Mouse (Mus musculus) embryonic facial prominence, embryonic 15.5 days (tissue): ENCODE measurements around the gene Phactr4. TPM values are rescaled to one million over a fixed set of nuclear protein-coding genes. Genes with fewer than 3 reads are reported as not detected.
A peak's percentile ranks its signal among the peaks of the same experiment; 100 is the strongest.

Experiments used
- ATAC-seq: fragments of 200-750 bp; cut with Nextera tagmentation; 2 replicates; pipeline ENCODE4 v1.8.0; 2017; ENCODE audit warnings: low read depth, moderate TSS enrichment; ENCODE audit not compliant: insufficient number of reproducible peaks, low FRiP score, low TSS enrichment
- H3K27ac ChIP-seq: fragments of 300-500 bp; sonication (generic); replicated peaks from 2 replicates; pipeline ENCODE4 v1.5.1; 2015; ENCODE audit warnings: mild to moderate bottlenecking, inconsistent platforms
- H3K27me3 ChIP-seq: fragments of 300-500 bp; sonication (generic); 2 replicates; pipeline ENCODE4 v1.6.1; 2015; ENCODE audit warnings: inconsistent platforms
- H3K36me3 ChIP-seq: fragments of 300-500 bp; sonication (generic); 2 replicates; pipeline ENCODE4 v1.6.1; 2015; ENCODE audit warnings: mild to moderate bottlenecking, inconsistent platforms
- H3K4me1 ChIP-seq: fragments of 300-500 bp; sonication (generic); 2 replicates; pipeline ENCODE4 v1.6.1; 2015; ENCODE audit warnings: inconsistent platforms
- H3K4me2 ChIP-seq: fragments of 300-500 bp; sonication (generic); replicated peaks from 2 replicates; pipeline ENCODE4 v1.6.1; 2015; ENCODE audit warnings: mild to moderate bottlenecking, inconsistent platforms
- H3K4me3 ChIP-seq: fragments of 300-500 bp; sonication (generic); replicated peaks from 2 replicates; pipeline ENCODE4 v1.5.1; 2015; ENCODE audit warnings: mild to moderate bottlenecking, inconsistent platforms
- H3K9ac ChIP-seq: fragments of 300-500 bp; sonication (generic); 2 replicates; pipeline ENCODE4 v1.6.1; 2015; ENCODE audit warnings: inconsistent platforms
- H3K9me3 ChIP-seq: fragments of 300-500 bp; sonication (generic); replicated peaks from 2 replicates; pipeline ENCODE4 v1.6.1; 2016; ENCODE audit warnings: inconsistent platforms
- WGBS: fragments of 180-500 bp; shearing (Covaris S2); methylation state at CpG from one replicate; pipeline ENCODE4 v1.1.7; 2015; 5-methylcytosine and 5-hydroxymethylcytosine counted together
- microRNA-seq: library from miRNA; unstranded; fragments of <30 nt; microRNA quantifications from one replicate; pipeline ENCODE4, GENCODE M21; 2016; ENCODE audit warnings: borderline number of aligned reads
- polyA plus RNA-seq: library from polyadenylated mRNA; unstranded; fragments of >200 nt; fragmentation: Nextera tagmentation; extraction: Ambion mirVana; gene quantifications from 2 replicates; pipeline ENCODE4 v1.2.1, GENCODE M21; 2015

Phactr4 gene
- polyA plus RNA-seq, 1 experiment from 2014 or later = 21.8 TPM

GRCm38 (mm10) chr4:132308437-132309139 lies 113.7 kb downstream of the Phactr4 start:
- H3K4me2 ChIP-seq = peak overlapping the region; percentile 70
- peaks cover 40% of the 10 kb centered on the region for H3K36me3 ChIP-seq
- WGBS = under 1% methylated on average over 41 of the region's 41 CpGs
- peak; percentile 92 for ATAC-seq
- peak overlapping the region; percentile 91 for H3K27ac ChIP-seq
- no peaks in the 10 kb centered on the region for H3K9me3 ChIP-seq
- H3K9ac ChIP-seq = peak overlapping the region; percentile 92
- peak overlapping the region; percentile 77 for H3K4me3 ChIP-seq
- no peaks in the 10 kb centered on the region for H3K27me3 ChIP-seq
- H3K4me1 ChIP-seq = peaks cover 9% of the 10 kb centered on the region

- Histone ChIP-seq H3K4me3 (no peak overlapping the region), H3K9me3 (no peaks in the 10 kb centered on the region), H3K9ac (no peak overlapping the region), H3K4me2 (no peak overlapping the region), H3K4me1 (peaks cover 23% of the 10 kb centered on the region), H3K27ac (no peak overlapping the region), H3K27me3 (no peaks in the 10 kb centered on the region), H3K36me3 (peaks cover 14% of the 10 kb centered on the region)
- 72% methylated on average over 6 of the region's 6 CpGs for WGBS
- ATAC-seq = no peak
Measured at GRCm38 (mm10) chr4:132306004-132306403, 116.3 kb downstream of the Phactr4 start.

Small RNAs within 50 kb of the gene (microRNA-seq; reads per million reads assigned to microRNA genes)
- gene Gm25707 = not detected

Other genes starting within 250 kb of the Phactr4 start
- 95.3 and 95.7 TPM in 2 replicates for gene Ythdf2, start 210.2 kb downstream of the Phactr4 start, polyA plus RNA-seq
- 37.5 and 37.8 TPM in 2 replicates for gene Gmeb1, start 160.9 kb downstream of the Phactr4 start, polyA plus RNA-seq
- gene Taf12, start 148.1 kb downstream of the Phactr4 start, polyA plus RNA-seq = 44.4 and 48.8 TPM in 2 replicates
- gene Rab42, start 119.1 kb downstream of the Phactr4 start, polyA plus RNA-seq = 2.4 and 3.4 TPM in 2 replicates
- 74.1 and 75.7 TPM in 2 replicates for gene Trnau1ap, start 93.0 kb downstream of the Phactr4 start, polyA plus RNA-seq
- 66.6 and 69.8 TPM in 2 replicates for gene Rcc1, start 68.9 kb downstream of the Phactr4 start, polyA plus RNA-seq
- gene Med18, start 41.4 kb upstream of the Phactr4 start, polyA plus RNA-seq = 22.2 and 22.7 TPM in 2 replicates
- 11.4 and 12.0 TPM in 2 replicates for gene Sesn2, start 88.0 kb upstream of the Phactr4 start, polyA plus RNA-seq
- gene Atpif1, start 111.2 kb upstream of the Phactr4 start, polyA plus RNA-seq = 890 and 897 TPM in 2 replicates
- 138 and 149 TPM in 2 replicates for gene Dnajc8, start 113.1 kb upstream of the Phactr4 start, polyA plus RNA-seq
- gene Ptafr, start 141.6 kb upstream of the Phactr4 start, polyA plus RNA-seq = 1.3 and 1.4 TPM in 2 replicates
- 24.7 and 25.4 TPM in 2 replicates for gene Eya3, start 216.5 kb upstream of the Phactr4 start, polyA plus RNA-seq